Mouse (Mus musculus) liver, embryonic 14.5 days (tissue): Measurements from ENCODE around the gene Smyd3.

Experiments
- CTCF ChIP-seq: IDR thresholded peaks from 2 replicates; pipeline ENCODE4 v1.5.1; 2016; ENCODE audit warnings: antibody characterized with exemption, low read depth, control low read depth
- EP300 ChIP-seq: IDR thresholded peaks from 2 replicates; pipeline ENCODE4 v1.6.1; 2016; ENCODE audit warnings: antibody characterized with exemption, low read depth

DNA sequence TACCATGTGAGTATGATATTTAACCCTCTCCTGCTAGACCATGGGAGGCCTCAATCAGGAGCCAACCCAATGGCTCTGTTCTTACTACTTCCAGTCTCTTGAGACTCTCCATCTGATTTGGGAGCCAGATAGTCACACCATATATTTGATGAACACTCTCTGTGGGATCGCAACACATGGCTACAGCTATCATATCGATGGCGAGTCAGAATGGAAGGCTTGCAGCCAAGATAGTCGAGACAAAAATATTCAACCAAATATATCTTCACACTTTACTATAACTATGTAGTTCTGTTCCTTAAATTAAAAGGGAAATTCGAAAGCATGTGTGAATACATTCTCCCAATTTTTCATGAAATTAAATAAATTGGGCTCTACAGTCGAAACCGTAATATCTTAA lies 132.2 kb downstream of the Smyd3 start:
- TF ChIP-seq CTCF (no peak), EP300 (no peak)
